Mouse (Mus musculus) heart, postnatal 4 days (tissue): ENCODE data around the gene Fos. TPM values are rescaled to one million over a fixed set of nuclear protein-coding genes. Genes with fewer than 3 reads are reported as not detected.

ENCODE experiments used
- DNase-seq: peaks from one replicate; pipeline ENCODE4 v3.0.0; 2021
- total RNA-seq, 2 experiments: library from RNA; stranded (reverse); gene quantifications; 2 replicates each; pipeline ENCODE4 v1.2.3; 2021

Gene Fos
- total RNA-seq, 2 experiments from 2014 or later, result 5.6 to 9.9 TPM

GRCm38 (mm10) chr12:85489232-85489886, 15.7 kb downstream of the Fos start:
- no peak for DNase-seq

- no peak for DNase-seq
Measured at GRCm38 (mm10) chr12:85490096-85490820, 16.6 kb downstream of the Fos start.

- no peak for DNase-seq
Measured at GRCm38 (mm10) chr12:85490991-85491390, 17.3 kb downstream of the Fos start.

DNA sequence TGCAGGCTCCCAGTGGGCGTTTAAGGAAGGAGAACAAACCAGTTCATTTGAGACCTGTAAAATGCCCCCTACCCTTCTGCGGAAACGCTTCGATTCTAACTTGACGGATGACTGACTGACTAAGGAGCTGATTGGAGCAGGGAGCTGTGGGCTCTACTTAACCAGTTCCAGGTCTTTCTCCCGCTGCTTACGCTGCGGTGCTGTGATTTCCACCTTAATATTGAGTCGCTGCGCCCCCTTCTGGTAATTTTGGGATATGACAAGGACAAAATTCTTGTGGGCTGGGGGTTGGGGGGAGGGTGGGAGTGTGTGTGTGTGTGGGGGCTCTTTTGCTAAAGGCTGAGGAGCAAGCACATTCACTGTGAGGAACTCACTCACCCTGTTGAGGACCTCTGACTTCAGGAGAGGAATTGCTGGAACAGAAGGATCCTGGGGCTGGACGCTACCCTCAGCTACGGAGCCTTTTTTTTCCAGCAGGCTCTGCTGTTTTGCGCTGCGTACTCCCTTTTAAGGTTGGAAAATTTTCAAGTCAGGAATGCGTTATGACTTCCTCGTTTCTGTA, 18.5 kb downstream of the Fos start:
- peak; percentile 82 for DNase-seq

DNA sequence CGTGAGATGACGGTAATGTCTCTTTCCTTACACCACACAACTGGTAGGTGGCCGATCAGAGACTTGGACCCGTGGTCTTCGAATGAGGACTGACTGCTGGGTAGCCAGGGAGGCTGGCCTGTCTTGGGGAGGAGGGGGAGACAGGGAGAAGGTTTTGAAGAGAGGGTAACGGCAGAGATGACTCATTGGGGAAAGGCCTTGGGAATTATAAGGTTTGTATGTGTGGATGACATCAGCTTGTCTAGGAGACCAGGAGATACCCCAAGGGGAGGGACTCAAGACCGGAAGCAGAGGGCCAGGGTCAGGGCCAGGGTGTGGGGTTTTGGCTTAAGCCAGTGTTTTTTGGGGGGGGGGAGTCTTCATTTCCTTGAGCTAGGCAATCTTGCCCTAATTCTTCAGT, 22.6 kb downstream of the Fos start:
- DNase-seq, result no peak

- DNase-seq, result peak; percentile 81
Measured at GRCm38 (mm10) chr12:85496755-85497154, 23.1 kb downstream of the Fos start.

GRCm38 (mm10) chr12:85497310-85498135, 23.8 kb downstream of the Fos start:
- peak; percentile 47 for DNase-seq

- DNase-seq, result no peak
Measured at GRCm38 (mm10) chr12:85499001-85499400, 25.3 kb downstream of the Fos start.

DNA sequence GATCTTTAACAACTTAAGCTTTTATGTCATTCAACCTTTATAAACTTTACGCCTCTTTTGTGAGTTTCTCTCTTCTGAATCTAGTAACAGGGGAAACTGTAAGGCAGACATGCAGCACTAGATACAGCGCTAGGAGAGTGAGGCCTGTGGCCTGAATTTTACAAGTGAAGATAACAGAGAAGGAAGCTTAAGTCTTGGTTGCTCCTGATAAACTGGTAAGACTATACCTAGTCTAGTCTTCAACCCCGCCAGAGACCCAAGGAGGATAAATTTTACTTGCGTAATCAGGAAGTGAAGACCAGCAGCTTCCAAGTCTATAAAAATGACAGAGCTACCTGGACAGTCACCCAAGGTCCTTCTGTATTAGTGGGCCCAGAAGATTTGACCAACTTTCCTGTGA, 29.0 kb downstream of the Fos start:
- no peak for DNase-seq

DNA sequence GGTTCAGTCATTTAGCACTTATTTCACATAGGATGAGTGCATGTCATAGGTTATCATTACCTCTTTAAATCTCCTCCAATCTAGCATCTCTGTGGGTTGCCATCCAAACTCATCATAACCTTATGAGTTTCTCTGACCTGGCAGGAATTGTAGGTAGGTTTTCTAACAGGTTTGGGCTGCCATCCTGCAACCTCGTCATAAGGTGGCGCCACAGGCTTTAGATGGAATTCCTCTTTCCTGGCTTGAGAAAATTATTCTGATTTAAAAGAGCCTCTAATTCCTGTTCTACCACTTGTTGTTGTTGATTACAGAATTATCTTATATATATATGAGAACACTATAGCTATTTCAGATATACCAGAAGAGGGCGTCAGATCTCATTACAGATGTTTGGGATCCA, 34.5 kb downstream of the Fos start:
- DNase-seq, result peak; percentile 65

GRCm38 (mm10) chr12:85510013-85510412, 36.3 kb downstream of the Fos start:
- DNase-seq, result no peak

GRCm38 (mm10) chr12:85513789-85514447, 40.2 kb downstream of the Fos start:
- no peak for DNase-seq

GRCm38 (mm10) chr12:85514958-85515357, 41.3 kb downstream of the Fos start:
- DNase-seq, result no peak

GRCm38 (mm10) chr12:85515865-85516264, 42.2 kb downstream of the Fos start:
- DNase-seq, result no peak

- DNase-seq, result no peak
Measured at GRCm38 (mm10) chr12:85517339-85517738, 43.6 kb downstream of the Fos start.

- no peak for DNase-seq
Measured at GRCm38 (mm10) chr12:85518009-85518408, 44.3 kb downstream of the Fos start.

DNA sequence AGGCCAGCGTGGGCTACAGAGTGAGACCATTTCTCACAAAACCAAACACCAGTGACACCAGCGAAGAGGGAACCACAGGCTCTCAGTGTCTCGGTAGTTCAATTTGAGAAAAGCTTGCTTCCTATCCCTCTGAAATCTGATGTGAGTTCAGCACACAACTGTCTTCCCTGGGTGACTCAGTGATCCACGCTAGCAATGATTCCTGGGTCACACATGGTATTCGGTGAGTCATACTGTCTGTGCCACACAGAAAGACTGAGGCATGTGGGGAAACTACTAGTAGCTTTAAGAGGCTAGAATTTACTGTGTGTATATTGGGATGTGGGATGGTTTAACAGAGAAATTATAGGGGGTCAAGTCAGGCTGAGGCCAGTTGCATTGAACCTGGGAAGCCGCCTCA, 45.9 kb downstream of the Fos start:
- DNase-seq, result no peak

GRCm38 (mm10) chr12:85521101-85521500, 47.4 kb downstream of the Fos start:
- no peak for DNase-seq

DNA sequence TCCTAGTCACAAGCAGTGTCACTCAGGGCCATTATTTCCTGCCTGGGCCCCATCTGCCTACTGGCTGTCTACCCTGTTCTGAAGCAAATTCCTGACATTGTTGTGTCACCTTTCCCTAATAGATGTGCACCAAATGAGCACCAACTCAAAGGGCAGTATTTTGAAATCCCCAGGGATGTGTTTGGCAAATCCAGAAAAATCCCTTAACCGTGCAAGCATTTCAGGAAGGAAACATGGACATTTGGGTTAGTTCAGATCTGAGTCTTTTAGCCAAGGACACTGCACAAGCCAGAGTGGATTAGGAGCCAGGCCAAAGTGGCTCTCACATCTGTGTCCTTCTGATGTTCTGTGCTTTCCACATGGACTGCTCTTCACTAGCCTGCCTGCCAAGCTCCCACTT, 48.0 kb downstream of the Fos start:
- peak; percentile 40 for DNase-seq

DNA sequence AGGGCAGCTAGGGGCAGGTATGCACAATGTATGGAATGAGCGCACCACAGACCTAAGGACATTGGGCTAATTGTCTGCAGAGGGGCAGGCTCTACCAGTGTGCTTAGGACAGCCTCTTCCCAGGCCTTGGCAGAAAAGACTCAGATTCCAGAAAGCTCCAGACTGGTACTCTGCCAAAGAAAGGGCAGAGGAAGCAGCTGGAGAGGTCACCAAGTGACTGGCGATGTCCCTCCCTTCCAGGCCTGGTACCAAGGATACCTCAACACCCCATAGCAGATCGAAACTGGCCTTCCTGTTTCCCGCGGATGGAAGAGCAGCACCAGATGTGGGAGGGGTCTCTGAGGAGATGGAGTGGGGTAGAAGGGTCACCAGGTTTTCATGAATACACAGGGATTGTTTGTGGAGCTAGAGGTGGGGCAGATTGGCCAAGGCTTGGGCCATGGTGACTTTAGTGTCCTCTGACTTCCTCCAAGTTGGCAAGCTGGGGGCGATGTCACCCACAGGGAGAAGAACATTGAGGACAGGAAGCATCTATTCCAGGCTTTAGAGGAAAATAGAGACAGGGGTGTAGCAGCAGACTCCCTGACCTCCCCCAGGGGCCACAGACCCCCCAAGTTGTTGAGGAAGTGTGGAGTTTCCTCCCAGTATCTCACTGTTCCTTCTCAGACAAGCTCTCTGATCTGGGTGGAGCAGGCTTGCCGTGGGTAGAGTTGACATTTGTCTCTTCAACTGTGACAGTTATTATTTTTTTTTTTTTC, 49.1 kb downstream of the Fos start:
- no peak for DNase-seq

DNA sequence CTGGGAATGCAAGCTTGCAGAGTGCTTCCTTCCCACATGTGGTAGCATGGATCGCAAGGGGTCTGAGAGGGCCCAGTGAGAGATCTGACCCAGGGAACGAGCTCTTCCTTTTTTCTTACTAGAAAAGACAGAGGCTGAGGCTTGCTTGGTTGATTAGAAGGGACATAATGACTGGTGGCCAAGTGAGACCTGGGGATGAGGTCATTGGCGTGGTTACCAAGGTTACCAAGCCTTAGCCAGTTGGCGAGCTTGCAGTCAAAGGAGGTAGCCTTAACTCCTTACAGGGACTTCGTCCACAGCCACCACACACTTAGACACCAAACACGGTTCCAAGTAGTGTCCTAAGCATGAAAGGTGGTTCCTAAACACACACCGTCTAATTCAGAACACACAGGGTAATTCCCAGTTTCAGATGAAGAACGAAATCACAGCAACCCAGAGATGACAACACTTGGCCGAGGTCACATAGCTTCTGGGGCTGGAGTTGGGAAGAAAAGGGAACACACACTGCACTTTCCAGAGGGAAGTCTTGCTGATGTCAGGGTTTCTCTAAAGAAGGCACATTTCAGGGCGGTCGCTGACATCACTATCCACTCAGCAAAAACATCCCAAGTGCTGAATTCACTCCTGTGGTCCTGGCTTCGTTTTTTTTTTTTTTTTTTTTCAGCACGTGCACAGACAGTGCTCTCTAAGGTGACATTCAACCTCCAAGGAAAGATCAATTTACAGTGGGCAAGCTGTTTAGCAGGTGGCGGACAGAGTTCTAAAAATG, 49.9 kb downstream of the Fos start:
- no peak for DNase-seq
